Mouse (Mus musculus) ES-Bruce4 (cell line): ENCODE measurements around the gene Naa20.

Source experiments
- EP300 ChIP-seq: IDR thresholded peaks from 2 replicates; pipeline ENCODE4 v1.6.1; 2011; ENCODE audit warnings: low read depth, low read length; ENCODE audit not compliant: insufficient read depth
- POLR2A ChIP-seq: IDR thresholded peaks from one replicate; pipeline ENCODE4 v1.8.1; 2011; ENCODE audit warnings: low read length; ENCODE audit not compliant: insufficient read depth

GRCm38 (mm10) chr2:145873953-145874352 lies 27.9 kb upstream of the Naa20 start:
- TF ChIP-seq POLR2A = no peak
- no peak for TF ChIP-seq EP300
